Mouse (Mus musculus) intestine, embryonic 14.5 days (tissue): ENCODE results near the gene Catsper3. TPM values are rescaled to one million over a fixed set of nuclear protein-coding genes. Genes with fewer than 3 reads are reported as not detected.
A peak's percentile ranks its signal among the peaks of the same experiment; 100 is the strongest.

Source experiments
- ATAC-seq: fragments of 200-750 bp; cut with Nextera tagmentation; replicated peaks from 2 replicates; pipeline ENCODE4 v1.8.0; 2017; ENCODE audit warnings: low read depth, moderate number of reproducible peaks, moderate TSS enrichment, moderate library complexity; ENCODE audit not compliant: low FRiP score, low TSS enrichment
- DNase-seq: peaks from one replicate; pipeline ENCODE4 v3.0.0-alpha.2; 2018; ENCODE audit warnings: low spot score
- H3K27ac ChIP-seq: fragments of 300-500 bp; sonication (generic); 2 replicates; pipeline ENCODE4 v1.5.1; 2014; ENCODE audit warnings: low read depth, mild to moderate bottlenecking, control low read depth
- H3K27me3 ChIP-seq: fragments of 300-500 bp; sonication (generic); replicated peaks from 2 replicates; pipeline ENCODE4 v1.6.1; 2014; ENCODE audit warnings: low read length, control low read depth; ENCODE audit not compliant: control insufficient read depth, insufficient read depth
- H3K36me3 ChIP-seq: fragments of 300-500 bp; sonication (generic); 2 replicates; pipeline ENCODE4 v1.6.1; 2014; ENCODE audit warnings: low read length, control low read depth; ENCODE audit not compliant: control insufficient read depth, insufficient read depth
- H3K4me1 ChIP-seq: fragments of 300-500 bp; sonication (generic); replicated peaks from 2 replicates; pipeline ENCODE4 v1.6.1; 2014; ENCODE audit warnings: low read length, control low read depth, mixed read lengths; ENCODE audit not compliant: control insufficient read depth, insufficient read depth
- H3K4me2 ChIP-seq: fragments of 300-500 bp; sonication (generic); 2 replicates; pipeline ENCODE4 v1.6.1; 2014; ENCODE audit warnings: low read length
- H3K4me3 ChIP-seq: fragments of 300-500 bp; sonication (generic); 2 replicates; pipeline ENCODE4 v1.5.1; 2014; ENCODE audit warnings: low read depth, low read length, control low read depth, mixed read lengths
- H3K9ac ChIP-seq: fragments of 300-500 bp; sonication (generic); 2 replicates; pipeline ENCODE4 v1.6.1; 2014; ENCODE audit warnings: mild to moderate bottlenecking, low read length
- H3K9me3 ChIP-seq: fragments of 300-500 bp; sonication (generic); 2 replicates; pipeline ENCODE4 v1.6.1; 2016; ENCODE audit warnings: low read length, control low read depth; ENCODE audit not compliant: control insufficient read depth
- WGBS: fragments of 180-500 bp; shearing (Covaris S2); extraction: QIAGEN DNeasy Blood & Tissue Kit; methylation state at CpG from one replicate; pipeline ENCODE4 v1.1.7; 2014; 5-methylcytosine and 5-hydroxymethylcytosine counted together
- polyA plus RNA-seq: library from polyadenylated mRNA; unstranded; fragments of >200 nt; fragmentation: Nextera tagmentation; extraction: Ambion mirVana; gene quantifications from 2 replicates; pipeline ENCODE4 v1.2.1, GENCODE M21; 2014

Catsper3 gene
- polyA plus RNA-seq, 1 experiment from 2014 or later, result 0.23 TPM

DNA sequence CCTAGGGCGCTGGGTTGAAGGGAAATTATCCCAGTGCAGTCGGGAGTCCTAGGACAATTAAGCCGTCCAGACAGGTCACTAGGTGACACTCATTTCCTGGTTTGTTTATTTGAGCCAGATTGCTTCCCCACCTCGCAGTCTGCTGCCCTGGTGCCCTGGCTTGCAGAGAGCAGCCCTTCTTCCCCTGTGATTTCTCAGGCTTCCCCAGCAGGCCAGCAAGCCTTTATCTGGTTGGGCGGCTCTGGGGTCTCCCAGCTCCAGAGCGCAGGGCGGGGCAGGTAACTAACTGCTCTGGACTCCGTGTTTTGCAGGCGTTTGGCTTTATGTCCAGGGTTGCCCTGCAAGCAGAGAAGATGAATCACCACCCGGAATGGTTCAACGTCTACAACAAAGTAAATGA lies 9.3 kb upstream of the Catsper3 start:
- no peaks in the 10 kb centered on the region for H3K36me3 ChIP-seq
- DNase-seq, result no peak
- no peak overlapping the region for H3K4me2 ChIP-seq
- H3K9ac ChIP-seq, result no peak overlapping the region
- H3K27me3 ChIP-seq, result no peaks in the 10 kb centered on the region
- no peak for ATAC-seq
- H3K9me3 ChIP-seq, result no peaks in the 10 kb centered on the region
- H3K4me3 ChIP-seq, result no peak overlapping the region
- WGBS, result 16% methylated on average over 11 of the region's 11 CpGs
- no peak overlapping the region for H3K27ac ChIP-seq
- peaks cover 7% of the 10 kb centered on the region; the same call in 1 of the 2 replicates for H3K4me1 ChIP-seq

DNA sequence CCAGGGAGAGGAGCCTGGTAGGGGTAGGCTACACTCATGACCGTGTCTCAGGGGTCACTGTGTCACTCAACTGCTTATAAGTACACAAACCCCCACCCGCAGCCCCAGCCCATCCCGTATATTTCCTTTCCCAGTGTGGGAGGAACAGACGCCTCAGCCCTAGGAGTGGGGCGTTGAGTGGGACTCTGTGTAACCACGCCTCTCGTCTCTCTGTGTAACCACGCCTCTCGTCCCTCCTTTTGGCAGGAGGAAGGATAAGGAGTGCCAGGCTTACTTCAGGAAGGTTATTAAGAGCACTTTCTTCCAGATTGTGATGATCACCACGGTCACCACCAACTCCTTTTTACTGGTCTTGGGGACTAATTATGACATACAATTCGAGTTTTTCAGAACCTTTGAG lies 1.8 kb downstream of the Catsper3 start:
- H3K27me3 ChIP-seq, result no peaks in the 10 kb centered on the region
- no peak for DNase-seq
- no peak overlapping the region for H3K9ac ChIP-seq
- no peaks in the 10 kb centered on the region for H3K9me3 ChIP-seq
- H3K4me3 ChIP-seq, result no peak overlapping the region
- 62% methylated on average over 11 of the region's 11 CpGs for WGBS
- no peak overlapping the region for H3K27ac ChIP-seq
- no peak overlapping the region for H3K4me2 ChIP-seq
- H3K36me3 ChIP-seq, result no peaks in the 10 kb centered on the region
- no peak for ATAC-seq
- 0 out of 2 replicates have a peak, but pooled peaks cover 3% of the 10 kb centered on the region for H3K4me1 ChIP-seq

DNA sequence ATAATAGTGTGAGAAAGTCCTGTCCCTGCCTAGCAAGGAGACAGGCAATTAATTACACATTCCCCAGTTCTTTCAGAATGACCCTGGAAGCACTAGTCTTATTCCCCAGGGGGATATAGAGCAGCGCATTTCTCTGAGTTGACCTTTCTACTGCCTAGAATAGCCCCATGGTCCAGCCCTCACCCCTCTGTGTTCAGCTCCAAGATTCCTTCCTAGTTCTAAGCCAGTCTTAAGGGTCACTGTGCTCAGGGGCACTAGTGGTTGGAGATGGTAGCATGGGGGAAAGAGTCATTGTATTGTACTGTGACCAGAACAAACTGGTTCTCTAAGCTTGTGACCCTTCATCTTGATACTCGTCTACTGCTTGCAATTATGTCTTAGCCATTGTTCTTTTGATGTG lies 16.9 kb downstream of the Catsper3 start:
- H3K9me3 ChIP-seq, result no peaks in the 10 kb centered on the region
- H3K9ac ChIP-seq, result no peak overlapping the region
- H3K27ac ChIP-seq, result no peak overlapping the region
- no peaks in the 10 kb centered on the region for H3K4me1 ChIP-seq
- DNase-seq (no peak), ATAC-seq (no peak)
- H3K4me3 ChIP-seq, result no peak overlapping the region
- no peaks in the 10 kb centered on the region for H3K36me3 ChIP-seq
- WGBS, result 76% methylated on average over 2 of the region's 2 CpGs
- H3K27me3 ChIP-seq, result no peaks in the 10 kb centered on the region
- H3K4me2 ChIP-seq, result no peak overlapping the region

DNA sequence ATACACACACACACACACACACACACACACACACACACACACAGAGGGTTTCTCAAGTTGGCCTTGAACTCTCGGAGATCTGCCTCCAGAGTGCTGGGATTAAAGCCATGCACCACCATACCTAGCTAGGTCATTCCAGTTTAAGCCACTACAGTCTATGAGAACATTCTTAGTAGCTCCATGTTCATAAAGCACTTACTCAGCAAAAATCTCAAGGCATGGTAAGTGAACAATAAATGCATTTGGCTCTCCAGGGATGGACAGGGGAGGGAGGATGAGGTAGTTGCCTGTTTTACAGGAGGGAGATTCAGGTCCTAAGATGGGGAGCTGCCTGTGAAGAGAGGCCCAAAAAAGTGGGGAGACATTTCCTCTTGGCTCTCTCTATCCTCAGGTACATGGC lies 19.6 kb downstream of the Catsper3 start:
- H3K9me3 ChIP-seq, result no peaks in the 10 kb centered on the region
- ATAC-seq, result no peak
- H3K4me3 ChIP-seq, result no peak overlapping the region
- H3K4me1 ChIP-seq, result no peaks in the 10 kb centered on the region
- H3K27ac ChIP-seq, result no peak overlapping the region
- no peak for DNase-seq
- no peak overlapping the region for H3K9ac ChIP-seq
- 85% methylated on average over 1 of the region's 1 CpGs for WGBS
- no peak overlapping the region for H3K4me2 ChIP-seq
- H3K36me3 ChIP-seq, result no peaks in the 10 kb centered on the region
- H3K27me3 ChIP-seq, result no peaks in the 10 kb centered on the region

DNA sequence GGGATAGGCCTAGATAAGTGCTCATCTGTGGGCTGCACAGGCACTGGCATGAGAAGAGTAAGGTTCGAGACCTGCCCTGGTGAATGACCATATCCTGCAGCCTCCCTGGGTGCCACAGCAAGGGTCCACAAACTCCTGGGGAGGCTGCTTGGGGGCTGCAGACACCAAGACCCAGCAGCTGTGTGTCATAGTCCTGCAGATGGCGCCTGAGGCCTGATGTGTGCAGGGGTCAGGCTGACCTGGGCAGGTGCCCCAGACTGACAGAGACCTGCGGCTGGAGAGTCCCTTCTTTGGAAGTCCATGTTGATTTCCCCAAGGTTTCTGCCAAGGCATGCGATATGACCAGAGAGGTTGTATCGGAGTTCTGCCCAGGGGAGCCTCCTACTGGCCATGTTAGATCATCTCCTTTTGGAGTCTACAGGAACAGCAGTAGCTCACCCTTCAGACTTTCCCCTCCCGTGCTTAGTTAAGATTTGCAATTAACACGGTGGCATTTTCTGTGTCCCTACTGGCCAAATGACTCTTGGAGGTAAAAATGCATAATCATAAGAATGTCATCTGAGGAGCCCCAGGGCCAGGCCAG lies 24.8 kb downstream of the Catsper3 start:
- WGBS, result 75% methylated on average over 7 of the region's 7 CpGs
- no peaks in the 10 kb centered on the region for H3K4me1 ChIP-seq
- H3K9ac ChIP-seq, result no peak overlapping the region
- no peak for DNase-seq
- no peak overlapping the region for H3K27ac ChIP-seq
- no peaks in the 10 kb centered on the region for H3K9me3 ChIP-seq
- H3K4me2 ChIP-seq, result no peak overlapping the region
- H3K36me3 ChIP-seq, result no peaks in the 10 kb centered on the region
- ATAC-seq, result no peak
- 0 out of 2 replicates have a peak, but pooled peaks cover 3% of the 10 kb centered on the region for H3K27me3 ChIP-seq
- H3K4me3 ChIP-seq, result no peak overlapping the region

DNA sequence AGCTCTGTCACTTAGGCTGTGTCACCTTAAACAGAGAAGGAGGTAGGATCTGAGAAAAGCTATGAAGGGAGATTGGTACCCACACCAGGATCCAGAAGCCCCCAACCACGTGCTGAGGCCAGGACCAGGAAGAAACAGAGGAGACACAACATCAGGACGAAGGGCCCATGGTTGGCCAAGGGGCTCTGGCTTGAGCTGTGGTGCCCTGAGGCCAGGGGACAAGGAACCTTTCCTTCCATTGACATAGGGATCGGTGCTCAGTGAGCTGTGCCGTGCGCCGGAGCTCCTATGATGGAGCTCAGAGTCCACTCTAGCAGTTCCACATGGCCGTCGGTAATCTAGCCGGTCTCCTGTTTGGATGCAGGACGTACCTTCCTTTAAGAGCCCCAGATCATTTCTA lies 25.3 kb downstream of the Catsper3 start:
- Histone ChIP-seq H3K4me3 (no peak overlapping the region), H3K27ac (no peak overlapping the region), H3K9me3 (no peaks in the 10 kb centered on the region), H3K36me3 (no peaks in the 10 kb centered on the region), H3K4me1 (no peaks in the 10 kb centered on the region), H3K9ac (no peak overlapping the region), H3K27me3 (0 out of 2 replicates have a peak, but pooled peaks cover 3% of the 10 kb centered on the region), H3K4me2 (no peak overlapping the region)
- 93% methylated on average over 10 of the region's 10 CpGs for WGBS
- no peak for ATAC-seq
- DNase-seq, result no peak

DNA sequence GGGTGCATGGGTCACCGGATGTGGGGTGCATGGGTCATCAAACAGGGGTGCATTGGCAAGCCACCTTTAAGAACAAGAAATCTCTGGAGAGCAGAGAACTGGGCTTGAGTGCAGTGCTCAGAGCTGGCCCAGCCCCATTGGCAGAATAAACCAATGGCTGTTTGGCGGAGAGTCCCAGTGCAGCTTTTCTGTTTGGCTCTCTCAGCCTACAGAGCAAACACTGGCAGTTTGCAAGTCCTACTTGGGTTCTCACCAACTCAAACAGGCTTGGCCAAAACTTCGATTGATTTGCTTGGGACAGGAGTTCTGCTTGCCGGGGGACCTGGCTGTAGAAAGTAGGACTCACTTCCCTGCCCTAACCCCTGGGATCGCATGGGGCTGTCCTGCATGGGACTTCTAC lies 26.6 kb downstream of the Catsper3 start:
- no peak overlapping the region for H3K4me2 ChIP-seq
- no peak overlapping the region for H3K4me3 ChIP-seq
- no peak for ATAC-seq
- H3K27ac ChIP-seq, result no peak overlapping the region
- H3K9me3 ChIP-seq, result no peaks in the 10 kb centered on the region
- H3K9ac ChIP-seq, result no peak overlapping the region
- 63% methylated on average over 5 of the region's 5 CpGs for WGBS
- H3K36me3 ChIP-seq, result no peaks in the 10 kb centered on the region
- 0 out of 2 replicates have a peak, but pooled peaks cover 3% of the 10 kb centered on the region for H3K27me3 ChIP-seq
- H3K4me1 ChIP-seq, result no peaks in the 10 kb centered on the region
- no peak for DNase-seq

DNA sequence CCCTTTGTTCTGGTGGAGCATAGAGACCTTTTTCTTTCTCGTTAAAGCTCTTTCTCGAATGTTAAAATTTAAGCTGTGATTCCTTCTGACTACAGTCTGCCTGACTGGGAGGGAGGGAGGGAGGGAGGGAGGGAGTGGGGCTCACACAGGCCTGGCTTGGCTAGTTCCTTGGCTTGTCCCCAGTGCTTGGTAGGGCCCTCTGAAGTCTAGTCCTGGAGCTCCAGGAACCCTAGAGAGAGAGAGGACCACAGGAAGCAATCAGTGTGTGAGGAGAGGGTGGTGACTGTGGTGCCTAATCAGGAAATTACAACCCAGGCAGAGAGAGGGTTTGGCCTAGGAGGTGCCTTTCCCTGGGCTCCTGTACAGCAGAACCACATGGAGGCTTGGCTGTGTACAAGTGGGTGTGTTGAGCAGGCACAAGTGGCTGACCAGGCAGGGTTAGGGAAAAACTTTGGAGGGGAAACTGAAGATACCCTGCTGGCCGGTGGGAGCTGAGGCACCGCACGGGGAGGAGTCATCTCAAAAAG lies 29.2 kb downstream of the Catsper3 start:
- ATAC-seq, result 0 out of 2 replicates have a peak, but pooled peaks have one; percentile 44
- no peak for DNase-seq
- 59% methylated on average over 5 of the region's 5 CpGs for WGBS

DNA sequence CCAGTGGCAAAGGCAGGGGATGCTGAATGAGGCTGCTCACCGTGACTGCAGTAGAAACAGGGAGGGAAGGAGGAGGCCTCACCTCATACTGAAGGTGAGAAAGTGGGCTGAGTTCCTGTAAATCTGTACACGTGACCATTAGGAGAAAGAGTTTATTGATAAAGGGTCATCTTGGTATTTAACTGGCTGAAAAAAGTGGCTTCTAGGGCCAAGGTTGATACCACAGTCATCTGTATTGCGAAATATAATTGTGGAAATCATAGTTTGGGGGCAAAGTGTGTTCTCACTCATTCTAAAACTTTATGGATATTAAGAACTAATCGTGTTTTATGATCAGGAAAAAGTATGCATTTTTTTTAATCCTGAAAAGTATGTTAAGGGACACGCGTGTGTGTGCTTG lies 30.5 kb downstream of the Catsper3 start:
- 0 out of 2 replicates have a peak, but pooled peaks cover 7% of the 10 kb centered on the region for H3K27me3 ChIP-seq
- H3K36me3 ChIP-seq, result no peaks in the 10 kb centered on the region
- no peaks in the 10 kb centered on the region for H3K9me3 ChIP-seq
- H3K4me3 ChIP-seq, result no peak overlapping the region
- H3K27ac ChIP-seq, result no peak overlapping the region
- H3K4me2 ChIP-seq, result no peak overlapping the region
- H3K4me1 ChIP-seq, result no peaks in the 10 kb centered on the region
- no peak for DNase-seq
- no peak for ATAC-seq
- H3K9ac ChIP-seq, result no peak overlapping the region
- 81% methylated on average over 6 of the region's 6 CpGs for WGBS

More for the DNA sequence above, 29.2 kb downstream of the Catsper3 start:
- 0 out of 2 replicates have a peak, but pooled peaks cover 7% of the 10 kb centered on the region for H3K27me3 ChIP-seq
- H3K9ac ChIP-seq, result no peak overlapping the region
- H3K27ac ChIP-seq, result no peak overlapping the region
- no peaks in the 10 kb centered on the region for H3K9me3 ChIP-seq
- no peaks in the 10 kb centered on the region for H3K4me1 ChIP-seq
- no peak overlapping the region for H3K4me2 ChIP-seq
- H3K36me3 ChIP-seq, result no peaks in the 10 kb centered on the region
- no peak overlapping the region for H3K4me3 ChIP-seq
